Mouse (Mus musculus): ENCODE data around the gene Alox12.

GRCm38 (mm10) chr11:70288102-70288501, 32.9 kb upstream of the Alox12 start:
- no peak for TF ChIP-seq EP300 (IDR thresholded peaks at IDR 0.05; ENCODE audit: insufficient read depth, low read depth, low read length)
- TF ChIP-seq POLR2A (IDR thresholded peaks at IDR 0.05; ENCODE audit: insufficient read depth, low read length): no peak
- TF ChIP-seq CTCF (IDR thresholded peaks at IDR 0.05; ENCODE audit: low read depth, low read length): no peak

Measured in ES-Bruce4 (cell line).